ENCODE assay signal across 10 mouse cellular contexts in the genomic region with DNA sequence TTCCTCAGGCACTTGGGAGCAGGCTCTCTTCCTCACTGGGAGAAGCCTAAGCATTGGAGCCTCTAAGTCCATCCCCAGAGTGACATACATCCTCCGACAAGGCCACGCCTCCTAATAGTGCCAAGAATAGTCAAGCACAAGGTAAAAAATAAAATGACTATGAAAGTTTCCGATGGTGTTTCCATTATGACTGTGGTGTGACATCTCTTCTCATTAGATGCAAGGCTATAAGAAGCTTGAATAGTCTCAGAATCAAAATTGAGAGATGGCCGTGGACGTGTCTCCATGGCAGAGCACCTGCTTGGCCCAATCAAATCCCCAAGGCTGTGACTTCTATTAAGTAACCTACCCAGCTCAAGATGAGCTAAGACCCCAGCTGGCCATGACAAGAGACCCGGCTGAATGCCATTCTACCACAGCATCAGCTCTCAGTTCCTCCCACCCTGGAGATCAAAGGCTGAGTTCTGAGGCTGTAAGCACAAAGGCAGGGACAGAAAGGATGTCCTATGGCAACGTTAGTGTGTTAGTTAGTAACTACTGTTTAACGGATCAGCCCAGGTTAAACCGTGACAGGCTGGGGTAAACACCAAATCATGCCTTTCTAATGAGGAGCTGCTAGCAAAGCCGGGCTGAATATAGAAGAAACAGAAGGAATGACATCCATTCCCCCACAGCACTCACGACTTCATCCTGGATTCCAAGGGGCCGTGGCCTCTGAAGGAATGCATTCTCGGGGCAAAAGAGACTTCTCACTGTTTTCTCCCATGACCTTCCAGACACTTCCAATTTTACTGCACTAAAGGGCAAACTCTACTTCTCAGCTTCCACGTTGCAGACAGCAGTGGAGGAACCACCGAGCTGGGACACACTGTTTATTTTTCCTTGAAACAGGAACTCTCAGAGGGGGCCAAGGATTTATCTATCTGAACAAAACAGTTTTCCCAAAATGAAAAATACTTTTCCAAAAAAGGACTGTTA.
A peak's percentile ranks its signal among the peaks of the same experiment; 100 is the strongest.
DNase-seq lines count a peak whose midpoint lies in the region; ATAC-seq and TF ChIP-seq lines count a peak whose summit lies in the region.
"Had no signal": no experiment of that assay in that cellular context is flagged by ENCODE, and none has a peak within 500 bp of the region (broad histone marks: within the 10 kb centered on the region; RNA-seq: fewer than 3 reads in every experiment).

No protein-coding gene starts in this region.

- no peak for ATAC-seq in embryonic facial prominence, embryonic 15.5 days (ENCODE audit: insufficient number of reproducible peaks, low FRiP score, low TSS enrichment, low read depth)
- no peak for ATAC-seq in forebrain, postnatal 0 days

- H3K4me2 ChIP-seq in embryonic facial prominence, embryonic 15.5 days (replicated peaks) = no peak overlapping the region
- no peak overlapping the region for H3K4me2 ChIP-seq in forebrain, postnatal 0 days (ENCODE audit: low read depth)

- no peak for TF ChIP-seq CTCF in forebrain, postnatal 0 days (IDR thresholded peaks at IDR 0.05; ENCODE audit: low read depth)

- DNase-seq in heart, adult 11 months = peak; percentile 92
- DNase-seq in heart, postnatal 36 days = no peak
- DNase-seq in 3T3-L1 (ENCODE audit: low read depth, low spot score) = peak; percentile 25
- peak; percentile 36 to 60 for DNase-seq in kidney, postnatal 4 days
- no peak for DNase-seq in forebrain, postnatal 0 days
- no peak for DNase-seq in B cell, adult 2 months
- DNase-seq in hindbrain, embryonic 10.5 days (ENCODE audit: low spot score) = no peak
- DNase-seq: cerebellum, adult 2 months; spleen, adult 18-20 months had no signal

- peaks cover 31% of the 10 kb centered on the region for H3K4me1 ChIP-seq in embryonic facial prominence, embryonic 15.5 days
- no peaks in the 10 kb centered on the region for H3K4me1 ChIP-seq in forebrain, postnatal 0 days (ENCODE audit: insufficient read depth)
- peaks cover 42% of the 10 kb centered on the region for H3K4me1 ChIP-seq in hindbrain, embryonic 10.5 days (replicated peaks)

- 0 out of 2 replicates have a peak overlapping the region, but pooled peaks have one; percentile 0 for H3K27ac ChIP-seq in embryonic facial prominence, embryonic 15.5 days (replicated peaks)
- no peak overlapping the region for H3K27ac ChIP-seq in forebrain, postnatal 0 days (ENCODE audit: low read depth, low read length)
- no peak overlapping the region for H3K27ac ChIP-seq in hindbrain, embryonic 10.5 days

- H3K36me3 ChIP-seq in embryonic facial prominence, embryonic 15.5 days = no peaks in the 10 kb centered on the region
- no peaks in the 10 kb centered on the region for H3K36me3 ChIP-seq in forebrain, postnatal 0 days (ENCODE audit: insufficient read depth)
- no peaks in the 10 kb centered on the region for H3K36me3 ChIP-seq in hindbrain, embryonic 10.5 days

- no peaks in the 10 kb centered on the region for H3K9me3 ChIP-seq in embryonic facial prominence, embryonic 15.5 days (replicated peaks)
- no peaks in the 10 kb centered on the region for H3K9me3 ChIP-seq in forebrain, postnatal 0 days (ENCODE audit: low read length)
- H3K9me3 ChIP-seq in hindbrain, embryonic 10.5 days = no peaks in the 10 kb centered on the region

- H3K9ac ChIP-seq in embryonic facial prominence, embryonic 15.5 days = no peak overlapping the region
- H3K9ac ChIP-seq in forebrain, postnatal 0 days = no peak overlapping the region

- H3K4me3 ChIP-seq in embryonic facial prominence, embryonic 15.5 days (replicated peaks) = no peak overlapping the region
- H3K4me3 ChIP-seq in forebrain, postnatal 0 days (ENCODE audit: low read depth, low read length) = no peak overlapping the region
- no peak overlapping the region for H3K4me3 ChIP-seq in hindbrain, embryonic 10.5 days

- H3K27me3 ChIP-seq in embryonic facial prominence, embryonic 15.5 days = no peaks in the 10 kb centered on the region
- no peaks in the 10 kb centered on the region for H3K27me3 ChIP-seq in forebrain, postnatal 0 days (ENCODE audit: insufficient read depth, low read length)
- H3K27me3 ChIP-seq in hindbrain, embryonic 10.5 days (ENCODE audit: insufficient read depth, poor library complexity, severe bottlenecking) = no peaks in the 10 kb centered on the region

- intact Hi-C loops in heart, postnatal 36 days (cut with DNase I) = no loop called here

- 38% methylated on average over 15 of the region's 15 CpGs for WGBS in embryonic facial prominence, embryonic 15.5 days
- 43% methylated on average over 15 of the region's 15 CpGs for WGBS in forebrain, postnatal 0 days
- WGBS in hindbrain, embryonic 10.5 days = 33% methylated on average over 15 of the region's 15 CpGs

Comparison
In these comparisons a context has a peak if more than half of its experiments do, and no peak if none do; other contexts are left out.
1. DNase-seq: peak in heart, adult 11 months (single experiment), 3T3-L1 (single experiment) and kidney, postnatal 4 days (2 of 2); none in heart, postnatal 36 days (0 of 2), forebrain, postnatal 0 days (single experiment), B cell, adult 2 months (0 of 2) and hindbrain, embryonic 10.5 days (single experiment).